Mouse (Mus musculus): ENCODE measurements around the gene Gm16253.

DNA sequence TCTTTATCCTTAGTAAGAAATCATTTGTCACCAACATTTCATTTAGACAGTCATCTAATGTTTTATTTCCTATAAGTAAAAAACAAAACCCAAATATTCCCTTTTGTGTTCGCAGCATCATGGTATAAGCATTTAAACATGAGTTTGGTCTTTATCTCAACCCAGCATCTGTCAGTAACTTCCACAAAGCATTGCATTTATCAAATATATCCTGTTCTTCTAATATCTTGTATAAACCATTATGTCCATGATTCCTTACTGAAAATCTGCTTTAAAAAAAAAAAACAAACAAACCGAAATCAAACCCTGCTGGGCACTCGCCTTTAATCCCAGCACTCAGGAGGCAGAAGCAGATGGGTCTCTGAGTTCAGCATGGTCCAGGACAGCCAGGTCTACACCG is 29.8 kb downstream of the Gm16253 start:
- TF ChIP-seq POLR2A (IDR thresholded peaks at IDR 0.05; ENCODE audit: borderline replicate concordance, control insufficient read depth, low read depth, low read length) (no peak), CTCF (IDR thresholded peaks at IDR 0.05; ENCODE audit: control insufficient read depth, insufficient read depth, low read length) (no peak)

All from bone marrow, adult 2 months (tissue).